Mouse (Mus musculus) testis, adult 2 months (tissue): Measurements from ENCODE around the gene Nfib.

Source experiments
- CTCF ChIP-seq: fragments of 200-500 bp; IDR thresholded peaks from 2 replicates; pipeline ENCODE4 v1.5.1; 2012; ENCODE audit warnings: low read depth, mild to moderate bottlenecking, inconsistent platforms, low read length, moderate library complexity; ENCODE audit not compliant: control insufficient read depth, insufficient read depth, insufficient replicate concordance
- POLR2A ChIP-seq: fragments of 200-500 bp; IDR thresholded peaks from 2 replicates; pipeline ENCODE4 v1.6.1; 2012; ENCODE audit warnings: low read depth, mild to moderate bottlenecking, inconsistent platforms, low read length, moderate library complexity; ENCODE audit not compliant: control insufficient read depth

GRCm38 (mm10) chr4:82496383-82496782 lies 209.2 kb downstream of the Nfib start:
- TF ChIP-seq POLR2A: no peak
- TF ChIP-seq CTCF: no peak
